Mouse (Mus musculus) myocyte (in vitro differentiated cells): ENCODE measurements around the gene Pkd1. TPM values are rescaled to one million over a fixed set of nuclear protein-coding genes. Genes with fewer than 3 reads are reported as not detected.

Source experiments
- H3K27me3 ChIP-seq: one replicate; pipeline ENCODE4 v1.6.1; 2011; ENCODE audit not compliant: control insufficient read depth, insufficient read depth, insufficient read length
- H3K36me3 ChIP-seq: one replicate; pipeline ENCODE4 v1.6.1; 2011; ENCODE audit not compliant: control insufficient read depth, insufficient read depth
- H3K4me2 ChIP-seq: one replicate; pipeline ENCODE4 v1.6.1; 2011; ENCODE audit warnings: low read depth, control low read depth
- H3K4me3 ChIP-seq: one replicate; pipeline ENCODE4 v1.5.1; 2011; ENCODE audit warnings: mild to moderate bottlenecking, control low read depth, moderate library complexity
- H3K79me2 ChIP-seq: one replicate; pipeline ENCODE4 v1.6.1; 2011; ENCODE audit not compliant: control insufficient read depth, insufficient read depth
- H3ac ChIP-seq: one replicate; pipeline ENCODE4 v1.6.1; 2011; ENCODE audit not compliant: control insufficient read depth, insufficient read length
- CEBPB ChIP-seq: IDR thresholded peaks from 2 replicates; pipeline ENCODE4 v1.6.1; 2011; ENCODE audit warnings: mild to moderate bottlenecking, moderate library complexity; ENCODE audit not compliant: poor library complexity, insufficient read depth, severe bottlenecking
- E2F4 ChIP-seq: IDR thresholded peaks from one replicate; pipeline ENCODE4 v1.6.1; 2011; ENCODE audit warnings: mild to moderate bottlenecking, control low read depth, moderate library complexity; ENCODE audit not compliant: insufficient read depth
- MAX ChIP-seq: IDR thresholded peaks from one replicate; pipeline ENCODE4 v1.6.1; 2011; ENCODE audit warnings: low read depth, mild to moderate bottlenecking, control low read depth
- MYOD1 ChIP-seq, 3 experiments: IDR thresholded peaks; one replicate each; pipeline ENCODE4 v1.6.1; 2011; ENCODE audit warnings: control low read depth in 2 of 3, low read depth in 2 of 3, mild to moderate bottlenecking in 2 of 3, moderate library complexity in 1 of 3; ENCODE audit not compliant: insufficient read length in 2 of 3, control insufficient read depth in 1 of 3
- MYOG ChIP-seq, 3 experiments: IDR thresholded peaks; one replicate each; pipeline ENCODE4 v1.6.1; 2011; ENCODE audit warnings: control low read depth in 2 of 3, low read depth in 2 of 3, mild to moderate bottlenecking in 2 of 3; ENCODE audit not compliant: insufficient read length in 2 of 3, control insufficient read depth in 1 of 3, insufficient read depth in 1 of 3
- POLR2A ChIP-seq: IDR thresholded peaks from one replicate; pipeline ENCODE4 v1.6.1; 2011; ENCODE audit warnings: low read depth, mild to moderate bottlenecking, control low read depth, moderate library complexity; ENCODE audit not compliant: insufficient read length
- POLR2AphosphoS2 ChIP-seq: IDR thresholded peaks from one replicate; pipeline ENCODE4 v1.6.1; 2011; ENCODE audit warnings: low read depth, control low read depth; ENCODE audit not compliant: insufficient read length
- REST ChIP-seq: IDR thresholded peaks from one replicate; pipeline ENCODE4 v1.6.1; 2011; ENCODE audit warnings: mild to moderate bottlenecking, control low read depth, moderate library complexity; ENCODE audit not compliant: insufficient read depth, insufficient read length
- SRF ChIP-seq: IDR thresholded peaks from one replicate; pipeline ENCODE4 v1.6.1; 2011; ENCODE audit warnings: low read depth; ENCODE audit not compliant: control insufficient read depth, insufficient read length
- TCF12 ChIP-seq: IDR thresholded peaks from one replicate; pipeline ENCODE4 v1.6.1; 2011; ENCODE audit warnings: mild to moderate bottlenecking, control low read depth; ENCODE audit not compliant: poor library complexity, insufficient read depth, severe bottlenecking
- TCF3 ChIP-seq: IDR thresholded peaks from one replicate; pipeline ENCODE4 v1.6.1; 2011; ENCODE audit warnings: low read depth, control low read depth; ENCODE audit not compliant: insufficient read length
- USF1 ChIP-seq: IDR thresholded peaks from one replicate; pipeline ENCODE4 v1.6.1; 2011; ENCODE audit warnings: low read depth, mild to moderate bottlenecking, control low read depth, moderate library complexity
- polyA plus RNA-seq: library from polyadenylated mRNA; unstranded; fragments of >200 nt; fragmentation: generic; extraction: Trizol; gene quantifications from one replicate; pipeline ENCODE4 v1.2.1, GENCODE M21; 2012; ENCODE audit warnings: missing spikeins

Gene Pkd1
- polyA plus RNA-seq, 1 experiment, result 47.2 TPM

- H3ac ChIP-seq, result no peak overlapping the region
- H3K36me3 ChIP-seq, result peaks cover 3% of the 10 kb centered on the region
- peaks cover 6% of the 10 kb centered on the region for H3K79me2 ChIP-seq
- TF ChIP-seq POLR2A, result no peak
- TF ChIP-seq MYOD1 (IDR thresholded peaks at IDR 0.05; ENCODE audit: control insufficient read depth in 1 of 3, insufficient read length in 2 of 3, low read depth in 2 of 3), result no peak
- no peak for TF ChIP-seq TCF3
- no peak for TF ChIP-seq SRF
- no peak for TF ChIP-seq MYOG (IDR thresholded peaks at IDR 0.05; ENCODE audit: control insufficient read depth in 1 of 3, insufficient read depth in 1 of 3, insufficient read length in 2 of 3, low read depth in 2 of 3)
- TF ChIP-seq CEBPB, result no peak
- TF ChIP-seq E2F4, result no peak
- TF ChIP-seq REST, result no peak
- no peak for TF ChIP-seq MAX
- no peak for TF ChIP-seq TCF12
- no peak for TF ChIP-seq USF1
- no peak for TF ChIP-seq POLR2AphosphoS2
- H3K27me3 ChIP-seq, result no peaks in the 10 kb centered on the region
- H3K4me3 ChIP-seq, result peak overlapping the region; percentile 77
- H3K4me2 ChIP-seq, result no peak overlapping the region
Measured at GRCm38 (mm10) chr17:24633831-24634230, 84.2 kb downstream of the Pkd1 start.

DNA sequence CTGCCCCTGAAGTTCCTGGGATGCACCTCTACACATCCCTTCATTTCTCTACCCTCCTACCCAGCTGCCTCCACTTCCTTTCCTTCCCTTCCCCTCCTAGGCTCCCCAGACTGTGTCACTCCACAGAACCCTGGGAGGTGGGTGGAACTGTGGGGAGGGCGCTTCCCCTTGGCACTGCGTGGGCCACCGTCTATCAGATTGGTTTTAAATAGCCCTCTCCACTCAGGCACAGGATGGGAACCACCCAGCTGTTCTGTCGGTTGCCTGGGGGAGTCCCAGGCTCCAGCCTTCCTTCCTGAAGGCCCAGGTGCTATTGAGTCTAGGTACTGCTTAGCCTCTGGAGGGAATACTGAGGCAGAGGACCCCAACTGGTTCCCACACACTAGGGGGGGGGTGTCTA, 85.4 kb downstream of the Pkd1 start:
- Histone ChIP-seq H3K4me2 (no peak overlapping the region), H3K27me3 (no peaks in the 10 kb centered on the region), H3K36me3 (no peaks in the 10 kb centered on the region), H3ac (no peak overlapping the region), H3K79me2 (peaks cover 6% of the 10 kb centered on the region), H3K4me3 (no peak overlapping the region)
- TF ChIP-seq MYOG (IDR thresholded peaks at IDR 0.05; ENCODE audit: control insufficient read depth in 1 of 3, insufficient read depth in 1 of 3, insufficient read length in 2 of 3, low read depth in 2 of 3) (no peak), REST (no peak), POLR2AphosphoS2 (no peak), POLR2A (no peak), MAX (no peak), TCF3 (no peak), TCF12 (no peak), CEBPB (no peak), USF1 (no peak)

DNA sequence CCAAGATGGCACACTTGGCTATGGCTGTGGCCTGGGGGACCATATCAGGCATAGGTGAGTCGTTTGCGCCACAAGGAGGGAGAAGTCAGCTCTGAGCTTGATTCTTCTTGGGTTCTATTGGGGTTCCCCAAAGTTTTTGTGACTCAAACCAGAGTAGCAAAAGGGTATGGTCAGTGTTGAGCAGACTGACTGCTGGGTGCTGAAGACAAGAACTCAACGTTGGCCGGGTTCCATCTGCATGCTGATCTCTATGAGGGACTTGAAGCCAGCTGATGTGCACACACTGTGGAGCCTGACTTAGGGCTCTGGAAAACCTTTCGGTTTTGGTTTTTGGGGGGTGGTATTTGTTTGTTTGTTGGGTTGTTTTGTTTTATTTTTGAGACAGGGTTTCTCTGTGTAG, 86.1 kb downstream of the Pkd1 start:
- no peaks in the 10 kb centered on the region for H3K27me3 ChIP-seq
- no peak overlapping the region for H3K4me2 ChIP-seq
- H3K36me3 ChIP-seq, result no peaks in the 10 kb centered on the region
- H3K79me2 ChIP-seq, result peaks cover 6% of the 10 kb centered on the region
- no peak overlapping the region for H3K4me3 ChIP-seq
- H3ac ChIP-seq, result no peak overlapping the region
- TF ChIP-seq POLR2A, result no peak
- TF ChIP-seq USF1, result no peak
- TF ChIP-seq SRF, result no peak
- TF ChIP-seq MYOD1 (IDR thresholded peaks at IDR 0.05; ENCODE audit: control insufficient read depth in 1 of 3, insufficient read length in 2 of 3, low read depth in 2 of 3), result no peak
- TF ChIP-seq POLR2AphosphoS2, result no peak
- no peak for TF ChIP-seq TCF3
- TF ChIP-seq TCF12, result no peak
- no peak for TF ChIP-seq REST

GRCm38 (mm10) chr17:24636781-24637481, 87.3 kb downstream of the Pkd1 start:
- Histone ChIP-seq H3K79me2 (peaks cover 4% of the 10 kb centered on the region), H3ac (no peak overlapping the region), H3K36me3 (no peaks in the 10 kb centered on the region), H3K4me3 (no peak overlapping the region), H3K4me2 (no peak overlapping the region), H3K27me3 (no peaks in the 10 kb centered on the region)
- TF ChIP-seq MYOG (IDR thresholded peaks at IDR 0.05; ENCODE audit: control insufficient read depth in 1 of 3, insufficient read depth in 1 of 3, insufficient read length in 2 of 3, low read depth in 2 of 3) (peak in 1 of 3 experiments; percentile 21), MYOD1 (IDR thresholded peaks at IDR 0.05; ENCODE audit: control insufficient read depth in 1 of 3, insufficient read length in 2 of 3, low read depth in 2 of 3) (peak in 1 of 3 experiments; percentile 16), E2F4 (no peak)

- H3K27me3 ChIP-seq, result no peaks in the 10 kb centered on the region
Measured at GRCm38 (mm10) chr17:24638214-24638613, 88.6 kb downstream of the Pkd1 start.

More at GRCm38 (mm10) chr17:24638214-24638613, 88.6 kb downstream of the Pkd1 start:
- Histone ChIP-seq H3K79me2 (no peaks in the 10 kb centered on the region), H3K4me2 (no peak overlapping the region), H3K4me3 (no peak overlapping the region), H3ac (no peak overlapping the region), H3K36me3 (no peaks in the 10 kb centered on the region)
- TF ChIP-seq MYOG (IDR thresholded peaks at IDR 0.05; ENCODE audit: control insufficient read depth in 1 of 3, insufficient read depth in 1 of 3, insufficient read length in 2 of 3, low read depth in 2 of 3) (no peak), E2F4 (no peak), USF1 (no peak), REST (no peak), SRF (no peak), CEBPB (no peak), TCF12 (no peak), MAX (no peak), POLR2AphosphoS2 (no peak), MYOD1 (IDR thresholded peaks at IDR 0.05; ENCODE audit: control insufficient read depth in 1 of 3, insufficient read length in 2 of 3, low read depth in 2 of 3) (no peak), POLR2A (no peak), TCF3 (no peak)
